Mouse (Mus musculus): ENCODE measurements around the gene Mpdz.

GRCm38 (mm10) chr4:81323853-81324252 is 118.8 kb downstream of the Mpdz start:
- no peak for TF ChIP-seq CTCF (IDR thresholded peaks at IDR 0.05; ENCODE audit: low read depth, low read length)
- no peak for TF ChIP-seq POLR2A (IDR thresholded peaks at IDR 0.05; ENCODE audit: extremely low read depth, insufficient read depth, low read length)
